Mouse (Mus musculus) cortical plate, adult 2 months (tissue): ENCODE measurements around the gene Nlk.

Experiments used
- CTCF ChIP-seq: fragments of 200-500 bp; IDR thresholded peaks from 2 replicates; pipeline ENCODE4 v1.5.1; 2011; ENCODE audit warnings: mild to moderate bottlenecking, control low read depth, low read length; ENCODE audit not compliant: insufficient read depth; ENCODE audit errors: extremely low read depth
- POLR2A ChIP-seq: fragments of 200-500 bp; IDR thresholded peaks from 2 replicates; pipeline ENCODE4 v1.6.1; 2011; ENCODE audit warnings: mild to moderate bottlenecking, low read length, control low read depth; ENCODE audit not compliant: insufficient read depth; ENCODE audit errors: extremely low read depth

GRCm38 (mm10) chr11:78663916-78664315, 33.3 kb downstream of the Nlk start:
- no peak for TF ChIP-seq CTCF
- no peak for TF ChIP-seq POLR2A
